7 mouse cellular contexts compared by ENCODE assay signal in genomic region chr5:98902339-98902738, GRCm38 (mm10). TPM values are rescaled to one million over a fixed set of nuclear protein-coding genes. Genes with fewer than 3 reads are reported as not detected.
DNase-seq lines count a peak whose midpoint lies in the region.

No protein-coding gene starts in this region.

- DNase-seq in layer of hippocampus, adult 11-12 months (ENCODE audit: low spot score) = peak; percentile 19
- DNase-seq in layer of hippocampus, adult 8-10 months (ENCODE audit: low spot score in 2 of 2) = no peak
- DNase-seq in ES-CJ7 (ENCODE audit: low read depth, low spot score) (peak; percentile 66), adipocyte (ENCODE audit: low spot score) (peak; percentile 63)
- peak; percentile 32 for DNase-seq in lung, postnatal 36 days
- no peak for DNase-seq in spleen, postnatal 10 days (ENCODE audit: low spot score in 2 of 2)
- DNase-seq in thymus, postnatal 14 days = no peak

RNA-seq across cellular contexts. Expression of gene Bmp3, which starts 48.1 kb away (rescaled TPM):
- 1 to 10 TPM; 2.6 to 3.8 (median 3.4) TPM for total RNA-seq in layer of hippocampus, adult 8-10 months (2022)

Comparison
In these comparisons a context has a peak if more than half of its experiments do, and no peak if none do; other contexts are left out.
1. DNase-seq: peak in layer of hippocampus, adult 11-12 months (single experiment), ES-CJ7 (single experiment), adipocyte (single experiment) and lung, postnatal 36 days (single experiment); none in layer of hippocampus, adult 8-10 months (0 of 2), spleen, postnatal 10 days (0 of 2) and thymus, postnatal 14 days (single experiment).